Mouse (Mus musculus) E14TG2a.4 (cell line): ENCODE results near the gene Fyn.
A peak's percentile ranks its signal among the peaks of the same experiment; 100 is the strongest.

ENCODE experiments used
- H3K27me3 ChIP-seq: 2 replicates; pipeline ENCODE4 v1.6.1; 2014; ENCODE audit warnings: low read length, control low read depth; ENCODE audit not compliant: insufficient read depth
- H3K36me3 ChIP-seq: 2 replicates; pipeline ENCODE4 v1.6.1; 2014; ENCODE audit warnings: low read length, control low read depth; ENCODE audit not compliant: insufficient read depth
- H3K4me1 ChIP-seq: replicated peaks from 2 replicates; pipeline ENCODE4 v1.6.1; 2014; ENCODE audit warnings: low read depth, low read length, control low read depth
- H3K4me3 ChIP-seq: replicated peaks from 2 replicates; pipeline ENCODE4 v1.5.1; 2014; ENCODE audit warnings: mild to moderate bottlenecking, low read length
- H3K9me3 ChIP-seq: 2 replicates; pipeline ENCODE4 v1.6.1; 2014; ENCODE audit warnings: low read length, control low read depth
- CTCF ChIP-seq: conservative IDR thresholded peaks from 2 replicates; pipeline ENCODE4 v1.5.1; 2014; ENCODE audit warnings: low read length
- NANOG ChIP-seq: IDR thresholded peaks from 2 replicates; pipeline ENCODE4 v1.6.1; 2014; ENCODE audit warnings: borderline replicate concordance, low read length, mixed read lengths
- POU5F1 ChIP-seq: IDR thresholded peaks from 2 replicates; pipeline ENCODE4 v1.6.1; 2014; ENCODE audit warnings: low read length, borderline replicate concordance

The Fyn gene

DNA sequence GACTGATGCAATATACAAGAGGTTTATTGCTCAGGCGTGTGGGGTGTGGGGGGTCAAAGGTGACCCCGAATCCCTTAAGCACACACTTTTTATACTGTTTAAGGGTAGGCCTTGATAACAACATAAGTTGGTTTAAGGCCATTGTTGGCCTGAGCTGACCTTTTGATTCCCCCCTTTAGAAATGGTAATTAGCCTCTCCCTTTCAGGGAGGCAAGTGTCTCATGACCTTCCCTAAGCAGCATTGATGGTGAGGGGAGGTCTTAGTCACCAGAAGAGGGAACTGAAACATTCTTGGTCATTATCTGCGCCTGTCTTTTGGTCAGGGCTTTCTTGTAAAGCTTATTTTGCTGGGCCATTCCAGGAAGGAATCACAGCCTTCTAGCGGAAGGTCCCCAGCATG, 223.8 kb downstream of the Fyn start:
- no peak overlapping the region for H3K4me3 ChIP-seq
- peaks cover 62% of the 10 kb centered on the region for H3K4me1 ChIP-seq
- no peaks in the 10 kb centered on the region for H3K27me3 ChIP-seq

GRCm38 (mm10) chr10:39594716-39595115, 226.1 kb downstream of the Fyn start:
- TF ChIP-seq CTCF (no peak), NANOG (peak; percentile 19; the same call in 1 of the 2 replicates)
- peaks cover 41% of the 10 kb centered on the region for H3K9me3 ChIP-seq

More for the DNA sequence above, 223.8 kb downstream of the Fyn start:
- TF ChIP-seq CTCF (no peak), NANOG (peak; percentile 49; the same call in 1 of the 2 replicates)
- Histone ChIP-seq H3K9me3 (peaks cover 35% of the 10 kb centered on the region), H3K36me3 (peaks cover 15% of the 10 kb centered on the region)

GRCm38 (mm10) chr10:39595862-39596261, 227.2 kb downstream of the Fyn start:
- TF ChIP-seq CTCF (no peak), POU5F1 (no peak), NANOG (no peak)
- H3K27me3 ChIP-seq: no peaks in the 10 kb centered on the region
- peaks cover 37% of the 10 kb centered on the region for H3K4me1 ChIP-seq
- H3K36me3 ChIP-seq: peaks cover 15% of the 10 kb centered on the region
- peaks cover 46% of the 10 kb centered on the region for H3K9me3 ChIP-seq
- no peak overlapping the region for H3K4me3 ChIP-seq

More at GRCm38 (mm10) chr10:39594716-39595115, 226.1 kb downstream of the Fyn start:
- Histone ChIP-seq H3K4me3 (no peak overlapping the region), H3K36me3 (peaks cover 15% of the 10 kb centered on the region), H3K4me1 (peaks cover 49% of the 10 kb centered on the region), H3K27me3 (no peaks in the 10 kb centered on the region)

GRCm38 (mm10) chr10:39597116-39597791, 228.6 kb downstream of the Fyn start:
- no peak overlapping the region for H3K4me3 ChIP-seq
- peaks cover 15% of the 10 kb centered on the region for H3K36me3 ChIP-seq
- no peaks in the 10 kb centered on the region for H3K27me3 ChIP-seq
- TF ChIP-seq POU5F1: no peak
- peaks cover 46% of the 10 kb centered on the region for H3K9me3 ChIP-seq
- H3K4me1 ChIP-seq: peaks cover 24% of the 10 kb centered on the region

GRCm38 (mm10) chr10:39597792-39598183, 229.1 kb downstream of the Fyn start:
- TF ChIP-seq NANOG: no peak
- no peak for TF ChIP-seq CTCF
- no peak for TF ChIP-seq POU5F1
- no peak overlapping the region for H3K4me3 ChIP-seq
- H3K27me3 ChIP-seq: no peaks in the 10 kb centered on the region
- H3K36me3 ChIP-seq: peaks cover 15% of the 10 kb centered on the region
- H3K4me1 ChIP-seq: peaks cover 18% of the 10 kb centered on the region
- H3K9me3 ChIP-seq: peaks cover 44% of the 10 kb centered on the region

DNA sequence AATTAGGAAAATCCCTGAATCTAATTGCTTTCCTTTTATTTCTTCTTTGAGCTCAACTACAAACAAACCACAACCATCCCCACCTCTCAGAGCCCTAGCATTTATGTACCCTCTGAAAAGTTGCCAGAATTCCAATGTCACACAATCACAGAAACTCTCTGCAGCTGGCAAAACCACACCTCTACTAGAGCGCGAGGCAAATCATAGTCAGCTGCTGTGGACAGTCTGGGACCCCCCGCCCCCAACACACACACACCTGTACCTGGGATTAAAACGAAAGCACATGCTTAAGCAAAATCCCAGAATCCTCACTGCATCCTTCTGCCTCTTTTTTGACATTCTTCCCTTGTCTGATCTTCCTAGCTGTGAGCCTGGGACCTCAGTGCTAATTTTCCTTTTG, 230.9 kb downstream of the Fyn start:
- TF ChIP-seq POU5F1 (no peak), NANOG (no peak), CTCF (no peak)
- H3K27me3 ChIP-seq: no peaks in the 10 kb centered on the region
- peaks cover 6% of the 10 kb centered on the region; the same call in 1 of the 2 replicates for H3K36me3 ChIP-seq
- H3K9me3 ChIP-seq: peaks cover 25% of the 10 kb centered on the region
- H3K4me3 ChIP-seq: no peak overlapping the region
- H3K4me1 ChIP-seq: peaks cover 14% of the 10 kb centered on the region

- no peak overlapping the region for H3K4me3 ChIP-seq
Observed at GRCm38 (mm10) chr10:39600115-39600514, 231.5 kb downstream of the Fyn start.

DNA sequence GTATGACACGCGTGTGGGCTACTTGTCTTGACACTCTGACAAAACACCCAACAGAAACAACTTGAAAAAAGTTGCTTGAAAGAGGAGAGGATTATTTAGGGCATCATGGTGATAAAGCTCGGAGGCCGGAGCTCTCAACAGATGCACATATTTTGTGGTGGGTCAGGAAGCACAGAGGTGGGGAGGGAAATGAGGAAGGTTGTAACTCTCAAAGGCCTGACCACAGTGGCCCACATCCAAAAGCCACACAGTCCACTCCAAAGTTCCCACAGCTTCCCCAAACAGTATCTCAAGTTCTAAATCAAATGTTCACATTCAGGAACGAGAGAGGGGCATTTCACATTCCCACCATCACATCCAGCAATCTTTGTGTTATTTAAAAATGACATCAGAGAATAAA, 232.4 kb downstream of the Fyn start:
- Histone ChIP-seq H3K4me3 (no peak overlapping the region), H3K9me3 (peaks cover 12% of the 10 kb centered on the region; the same call in 1 of the 2 replicates), H3K27me3 (no peaks in the 10 kb centered on the region), H3K4me1 (peaks cover 10% of the 10 kb centered on the region), H3K36me3 (no peaks in the 10 kb centered on the region)
- no peak for TF ChIP-seq POU5F1

More at GRCm38 (mm10) chr10:39600115-39600514, 231.5 kb downstream of the Fyn start:
- peaks cover 5% of the 10 kb centered on the region; the same call in 1 of the 2 replicates for H3K36me3 ChIP-seq
- H3K4me1 ChIP-seq: peaks cover 14% of the 10 kb centered on the region
- no peaks in the 10 kb centered on the region for H3K27me3 ChIP-seq
- TF ChIP-seq CTCF: no peak
- TF ChIP-seq NANOG: no peak
- peaks cover 20% of the 10 kb centered on the region for H3K9me3 ChIP-seq

DNA sequence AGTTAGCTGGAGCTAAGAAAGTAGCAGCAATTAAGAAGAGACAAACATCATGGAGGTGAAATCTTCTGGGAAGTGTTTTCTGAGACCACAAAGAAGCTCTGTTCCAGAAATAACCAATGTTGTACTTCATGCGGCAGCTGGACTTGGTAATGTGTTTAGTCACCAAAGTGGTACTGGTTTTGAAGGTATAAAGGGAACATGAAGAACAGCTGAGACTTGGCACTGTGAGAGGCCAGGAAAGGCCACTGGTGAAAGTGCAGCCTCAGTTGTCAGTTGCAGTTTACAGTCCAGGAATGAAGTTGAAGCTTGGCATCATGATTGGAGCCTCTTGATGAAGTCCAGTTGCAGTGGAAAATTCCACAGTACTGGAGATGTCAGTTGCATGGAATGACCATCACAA, 237.8 kb downstream of the Fyn start:
- Histone ChIP-seq H3K4me1 (peaks cover 9% of the 10 kb centered on the region), H3K9me3 (peaks cover 5% of the 10 kb centered on the region; the same call in 1 of the 2 replicates), H3K36me3 (no peaks in the 10 kb centered on the region), H3K4me3 (no peak overlapping the region), H3K27me3 (no peaks in the 10 kb centered on the region)
- TF ChIP-seq POU5F1 (no peak), CTCF (no peak), NANOG (no peak)
